Mouse (Mus musculus) mouse embryonic stem cell (cell line): ENCODE measurements around the gene Rps4x.

Source experiments
- in situ Hi-C, 2 experiments: fragments of 300-500 bp; cut with MboI; formaldehyde crosslinking; loops; 1 replicate in 1 of 2; 3 replicates in 1 of 2; pipeline ENCODE4 v1.14.3; 2019 to 2020; ENCODE audit warnings: low sequenced_read_pairs in 2 of 2, low pct_unique_long_range_greater_than_20kb in 1 of 2, mixed read lengths in 1 of 2; ENCODE audit not compliant: unreplicated experiment in 1 of 2

Rps4x gene

GRCm38 (mm10) chrX:102141157-102141556, 48.0 kb downstream of the Rps4x start:
- in situ Hi-C loops = no loop called here
